Mouse (Mus musculus): ENCODE data around the gene Dab2ip. TPM values are rescaled to one million over a fixed set of nuclear protein-coding genes. Genes with fewer than 3 reads are reported as not detected.

Dab2ip gene
- polyA plus RNA-seq, 1 experiment = 28.5 TPM

DNA sequence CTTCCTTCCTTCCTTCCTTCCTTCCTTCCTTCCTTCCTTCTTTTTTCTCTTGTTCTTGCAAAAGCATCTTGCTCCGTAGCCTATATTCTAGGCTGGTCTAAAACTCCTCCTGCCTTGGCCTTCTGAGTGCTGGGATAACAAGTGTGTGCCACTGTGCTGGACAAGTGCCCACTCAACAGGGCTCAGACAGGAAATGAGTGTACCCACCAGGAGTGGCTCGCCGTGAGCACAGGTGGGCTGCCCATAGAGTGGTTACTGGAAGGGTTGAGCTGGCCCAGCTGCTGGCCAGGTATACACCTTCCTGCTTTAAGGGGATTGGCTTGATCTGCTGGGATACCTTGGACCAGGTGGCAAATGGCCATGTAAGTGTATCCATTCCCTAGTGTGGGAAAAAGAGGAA, 139.7 kb downstream of the Dab2ip start:
- H3K36me3 ChIP-seq (ENCODE audit: control insufficient read depth, insufficient read depth, low read length) = no peaks in the 10 kb centered on the region
- no peak overlapping the region for H3K4me3 ChIP-seq (ENCODE audit: control insufficient read depth, low read depth, low read length)
- no peaks in the 10 kb centered on the region; the same call in 1 of the 2 replicates for H3K4me1 ChIP-seq (ENCODE audit: control insufficient read depth, insufficient read depth, low read length)
- TF ChIP-seq POLR2A (IDR thresholded peaks at IDR 0.05; ENCODE audit: control insufficient read depth, low read depth, low read length) = no peak
- TF ChIP-seq CTCF (IDR thresholded peaks at IDR 0.05; ENCODE audit: control insufficient read depth, insufficient read depth, insufficient replicate concordance, low read depth, low read length) = no peak
- no peak overlapping the region for H3K27ac ChIP-seq (ENCODE audit: control insufficient read depth, insufficient read depth, low read depth, low read length)
- H3K27me3 ChIP-seq (ENCODE audit: control insufficient read depth, insufficient read depth, low read length) = no peaks in the 10 kb centered on the region

- Histone ChIP-seq H3K4me3 (ENCODE audit: control insufficient read depth, low read depth, low read length) (no peak overlapping the region), H3K36me3 (ENCODE audit: control insufficient read depth, insufficient read depth, low read length) (no peaks in the 10 kb centered on the region), H3K27ac (ENCODE audit: control insufficient read depth, insufficient read depth, low read depth, low read length) (no peak overlapping the region), H3K4me1 (ENCODE audit: control insufficient read depth, insufficient read depth, low read length) (no peaks in the 10 kb centered on the region; the same call in 1 of the 2 replicates), H3K27me3 (ENCODE audit: control insufficient read depth, insufficient read depth, low read length) (no peaks in the 10 kb centered on the region)
- TF ChIP-seq CTCF (IDR thresholded peaks at IDR 0.05; ENCODE audit: control insufficient read depth, insufficient read depth, insufficient replicate concordance, low read depth, low read length) (no peak), POLR2A (IDR thresholded peaks at IDR 0.05; ENCODE audit: control insufficient read depth, low read depth, low read length) (no peak)
These were observed 142.9 kb downstream of the Dab2ip start for GRCm38 (mm10) chr2:35700966-35701365.

GRCm38 (mm10) chr2:35702001-35702400, 143.9 kb downstream of the Dab2ip start:
- no peak overlapping the region for H3K4me3 ChIP-seq (ENCODE audit: control insufficient read depth, low read depth, low read length)
- H3K27me3 ChIP-seq (ENCODE audit: control insufficient read depth, insufficient read depth, low read length) = no peaks in the 10 kb centered on the region
- TF ChIP-seq CTCF (IDR thresholded peaks at IDR 0.05; ENCODE audit: control insufficient read depth, insufficient read depth, insufficient replicate concordance, low read depth, low read length) (no peak), POLR2A (IDR thresholded peaks at IDR 0.05; ENCODE audit: control insufficient read depth, low read depth, low read length) (no peak)
- no peaks in the 10 kb centered on the region for H3K36me3 ChIP-seq (ENCODE audit: control insufficient read depth, insufficient read depth, low read length)
- H3K4me1 ChIP-seq (ENCODE audit: control insufficient read depth, insufficient read depth, low read length) = no peaks in the 10 kb centered on the region
- H3K27ac ChIP-seq (ENCODE audit: control insufficient read depth, insufficient read depth, low read depth, low read length) = no peak overlapping the region

- no peak for TF ChIP-seq POLR2A (IDR thresholded peaks at IDR 0.05; ENCODE audit: control insufficient read depth, low read depth, low read length)
- TF ChIP-seq CTCF (IDR thresholded peaks at IDR 0.05; ENCODE audit: control insufficient read depth, insufficient read depth, insufficient replicate concordance, low read depth, low read length) = no peak
- Histone ChIP-seq H3K4me1 (ENCODE audit: control insufficient read depth, insufficient read depth, low read length) (no peaks in the 10 kb centered on the region), H3K27me3 (ENCODE audit: control insufficient read depth, insufficient read depth, low read length) (no peaks in the 10 kb centered on the region), H3K27ac (ENCODE audit: control insufficient read depth, insufficient read depth, low read depth, low read length) (no peak overlapping the region), H3K4me3 (ENCODE audit: control insufficient read depth, low read depth, low read length) (no peak overlapping the region), H3K36me3 (ENCODE audit: control insufficient read depth, insufficient read depth, low read length) (no peaks in the 10 kb centered on the region)
These were observed 144.5 kb downstream of the Dab2ip start for GRCm38 (mm10) chr2:35702608-35703007.

GRCm38 (mm10) chr2:35703241-35703640, 145.2 kb downstream of the Dab2ip start:
- TF ChIP-seq CTCF (IDR thresholded peaks at IDR 0.05; ENCODE audit: control insufficient read depth, insufficient read depth, insufficient replicate concordance, low read depth, low read length) = no peak
- no peak for TF ChIP-seq POLR2A (IDR thresholded peaks at IDR 0.05; ENCODE audit: control insufficient read depth, low read depth, low read length)
- Histone ChIP-seq H3K4me3 (ENCODE audit: control insufficient read depth, low read depth, low read length) (no peak overlapping the region), H3K4me1 (ENCODE audit: control insufficient read depth, insufficient read depth, low read length) (no peaks in the 10 kb centered on the region), H3K27ac (ENCODE audit: control insufficient read depth, insufficient read depth, low read depth, low read length) (no peak overlapping the region), H3K36me3 (ENCODE audit: control insufficient read depth, insufficient read depth, low read length) (no peaks in the 10 kb centered on the region), H3K27me3 (ENCODE audit: control insufficient read depth, insufficient read depth, low read length) (no peaks in the 10 kb centered on the region)

GRCm38 (mm10) chr2:35712611-35713010, 154.5 kb downstream of the Dab2ip start:
- H3K27ac ChIP-seq (ENCODE audit: control insufficient read depth, insufficient read depth, low read depth, low read length) = no peak overlapping the region
- H3K4me1 ChIP-seq (ENCODE audit: control insufficient read depth, insufficient read depth, low read length) = no peaks in the 10 kb centered on the region
- no peaks in the 10 kb centered on the region for H3K27me3 ChIP-seq (ENCODE audit: control insufficient read depth, insufficient read depth, low read length)
- TF ChIP-seq POLR2A (IDR thresholded peaks at IDR 0.05; ENCODE audit: control insufficient read depth, low read depth, low read length) (no peak), CTCF (IDR thresholded peaks at IDR 0.05; ENCODE audit: control insufficient read depth, insufficient read depth, insufficient replicate concordance, low read depth, low read length) (no peak)
- H3K36me3 ChIP-seq (ENCODE audit: control insufficient read depth, insufficient read depth, low read length) = no peaks in the 10 kb centered on the region
- no peak overlapping the region for H3K4me3 ChIP-seq (ENCODE audit: control insufficient read depth, low read depth, low read length)

- Histone ChIP-seq H3K36me3 (ENCODE audit: control insufficient read depth, insufficient read depth, low read length) (no peaks in the 10 kb centered on the region), H3K27me3 (ENCODE audit: control insufficient read depth, insufficient read depth, low read length) (no peaks in the 10 kb centered on the region), H3K4me3 (ENCODE audit: control insufficient read depth, low read depth, low read length) (no peak overlapping the region), H3K27ac (ENCODE audit: control insufficient read depth, insufficient read depth, low read depth, low read length) (no peak overlapping the region), H3K4me1 (ENCODE audit: control insufficient read depth, insufficient read depth, low read length) (no peaks in the 10 kb centered on the region)
- TF ChIP-seq POLR2A (IDR thresholded peaks at IDR 0.05; ENCODE audit: control insufficient read depth, low read depth, low read length) (no peak), CTCF (IDR thresholded peaks at IDR 0.05; ENCODE audit: control insufficient read depth, insufficient read depth, insufficient replicate concordance, low read depth, low read length) (no peak)
These were observed 155.4 kb downstream of the Dab2ip start for GRCm38 (mm10) chr2:35713460-35713859.

- Histone ChIP-seq H3K27ac (ENCODE audit: control insufficient read depth, insufficient read depth, low read depth, low read length) (no peak overlapping the region), H3K36me3 (ENCODE audit: control insufficient read depth, insufficient read depth, low read length) (no peaks in the 10 kb centered on the region), H3K4me3 (ENCODE audit: control insufficient read depth, low read depth, low read length) (no peak overlapping the region), H3K27me3 (ENCODE audit: control insufficient read depth, insufficient read depth, low read length) (no peaks in the 10 kb centered on the region), H3K4me1 (ENCODE audit: control insufficient read depth, insufficient read depth, low read length) (no peaks in the 10 kb centered on the region)
- TF ChIP-seq POLR2A (IDR thresholded peaks at IDR 0.05; ENCODE audit: control insufficient read depth, low read depth, low read length) (no peak), CTCF (IDR thresholded peaks at IDR 0.05; ENCODE audit: control insufficient read depth, insufficient read depth, insufficient replicate concordance, low read depth, low read length) (no peak)
These were observed 156.7 kb downstream of the Dab2ip start for GRCm38 (mm10) chr2:35714742-35715167.

Measured in testis, adult 2 months (tissue).